Mouse (Mus musculus): ENCODE data around the gene Nr2f6. TPM values are rescaled to one million over a fixed set of nuclear protein-coding genes. Genes with fewer than 3 reads are reported as not detected.
A peak's percentile ranks its signal among the peaks of the same experiment; 100 is the strongest.
"Not testable (repeated sequence)": the region's sequence is repeated elsewhere in the genome, so short reads cannot be mapped to it uniquely, and the experiment has no call there.

Nr2f6 gene
- total RNA-seq, 1 experiment from 2014 or later: 9.4 TPM

DNA sequence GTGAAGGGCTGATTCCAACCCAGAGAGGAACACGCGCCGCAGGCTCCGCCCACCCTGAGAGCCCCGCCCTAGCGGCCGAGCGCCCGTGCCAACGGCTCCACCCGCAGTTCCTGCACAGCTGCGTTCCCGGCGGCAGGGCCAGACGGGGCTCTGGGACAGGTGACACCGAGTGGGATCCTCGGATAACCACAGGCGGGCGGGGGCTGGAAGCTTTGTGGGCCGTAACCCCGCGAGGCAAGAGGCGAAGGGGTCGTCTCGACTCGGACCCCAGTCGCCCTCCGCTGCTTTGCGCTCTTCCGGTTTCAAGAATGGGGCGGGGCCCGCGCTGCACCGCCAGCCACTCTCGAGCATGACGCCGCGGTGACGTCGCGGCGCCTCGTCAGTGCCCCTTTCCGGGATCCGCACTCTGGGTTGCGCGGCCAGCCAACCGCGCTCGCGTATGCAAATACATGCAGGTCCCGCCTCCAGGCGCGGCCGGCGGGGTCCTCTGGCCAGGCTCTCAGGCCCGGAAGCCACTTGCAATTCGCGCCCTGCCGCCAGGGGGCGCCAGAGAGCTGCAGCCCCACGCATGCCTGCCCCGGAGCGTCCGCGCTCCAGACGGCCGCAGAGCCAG lies 10.4 kb downstream of the Nr2f6 start, which contains the start of gene Ocel1:
Ocel1 (plus strand) TSS at position 63 of the 613 bp plus-strand sequence.
- peak; percentile 59 for ATAC-seq (replicated peaks; ENCODE audit: insufficient number of reproducible peaks, low FRiP score, low TSS enrichment, poor library complexity, severe bottlenecking)

DNA sequence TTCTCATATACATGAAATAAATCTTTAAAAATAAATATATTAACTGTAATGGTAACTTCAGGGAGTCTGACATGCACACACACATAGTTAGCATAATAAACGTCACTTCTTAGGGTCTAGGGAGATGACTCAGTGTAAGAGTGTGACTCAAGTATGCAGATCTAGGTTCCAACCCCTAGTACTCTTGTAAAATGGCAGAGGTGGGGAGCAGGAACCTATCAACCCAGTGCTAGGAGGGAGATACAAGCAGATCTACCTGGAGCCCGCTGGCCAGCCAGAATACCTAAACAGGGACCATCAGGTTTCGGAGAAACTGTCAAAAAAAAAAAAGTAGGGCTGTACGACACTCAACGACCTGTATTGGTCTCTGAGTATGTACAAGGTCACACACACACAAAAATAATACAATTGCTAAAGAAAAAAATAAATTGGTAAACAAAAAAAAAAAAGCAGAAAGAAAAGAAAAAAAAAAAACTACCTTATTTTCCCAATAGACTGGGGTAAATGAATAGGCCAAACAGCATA lies 11.0 kb downstream of the Nr2f6 start:
- no peak for ATAC-seq (replicated peaks; ENCODE audit: insufficient number of reproducible peaks, low FRiP score, low TSS enrichment, poor library complexity, severe bottlenecking)

GRCm38 (mm10) chr8:71369040-71369718 lies 12.6 kb downstream of the Nr2f6 start:
- no peak for ATAC-seq (replicated peaks; ENCODE audit: insufficient number of reproducible peaks, low FRiP score, low TSS enrichment, poor library complexity, severe bottlenecking)

DNA sequence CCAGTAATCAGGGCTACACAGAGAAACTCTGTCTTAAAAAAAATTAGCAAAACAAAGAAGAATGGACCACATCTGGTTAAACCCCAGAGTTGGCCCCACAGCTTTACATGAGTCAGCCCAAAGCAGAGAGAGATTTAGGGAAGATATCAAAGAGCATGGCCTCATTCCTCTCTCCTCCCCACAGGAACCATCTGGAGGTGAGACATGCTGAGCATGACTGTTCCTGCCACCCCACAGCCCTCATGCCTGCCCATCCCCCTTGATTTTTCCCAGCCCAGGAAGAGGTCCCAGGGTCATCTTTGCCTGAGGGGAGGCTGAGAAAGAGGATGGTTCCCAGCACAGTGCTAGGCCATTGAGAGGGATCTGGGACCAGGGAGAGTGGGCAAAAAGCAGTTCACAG lies 13.4 kb downstream of the Nr2f6 start:
- ATAC-seq (replicated peaks; ENCODE audit: insufficient number of reproducible peaks, low FRiP score, low TSS enrichment, poor library complexity, severe bottlenecking): no peak

GRCm38 (mm10) chr8:71367529-71368176 lies 14.1 kb downstream of the Nr2f6 start:
- ATAC-seq (replicated peaks; ENCODE audit: insufficient number of reproducible peaks, low FRiP score, low TSS enrichment, poor library complexity, severe bottlenecking): no peak

DNA sequence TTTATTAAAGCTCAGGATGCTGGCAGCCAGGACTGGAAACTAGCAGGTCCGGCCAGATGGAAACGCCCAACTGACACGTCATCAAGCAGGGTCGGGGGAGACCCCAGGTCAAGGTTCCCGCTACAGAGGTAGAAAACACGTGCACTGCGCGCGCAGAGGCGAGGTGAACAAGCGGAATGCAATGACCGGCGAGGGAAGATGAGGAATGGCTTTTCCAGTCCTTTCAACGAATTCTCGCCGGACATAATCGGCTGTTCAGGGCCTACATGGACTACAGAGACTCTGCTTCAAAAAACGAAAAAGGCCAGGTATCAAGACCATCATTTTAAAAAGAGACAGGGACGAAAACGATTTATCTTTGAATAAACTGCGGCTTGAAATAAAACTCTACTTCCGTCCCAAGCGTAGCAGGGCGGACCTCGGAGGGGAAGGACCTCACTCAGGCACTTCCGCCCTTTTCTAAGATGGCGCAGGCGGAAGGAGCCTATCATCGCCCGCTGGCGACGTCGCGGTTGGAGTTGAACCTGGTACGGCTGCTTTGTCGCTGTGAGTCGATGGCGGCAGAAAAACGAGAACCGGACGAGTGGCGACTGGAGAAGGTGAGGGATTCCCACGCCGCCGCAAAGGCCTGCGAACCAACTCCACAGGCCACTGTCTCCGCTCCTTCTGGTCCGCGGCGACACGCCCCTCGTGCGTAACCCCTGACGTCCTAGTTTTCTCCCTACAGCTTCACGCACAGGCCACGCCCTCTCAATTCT lies 14.8 kb downstream of the Nr2f6 start, which contains the start of gene Use1:
Use1 (plus strand) TSS at position 78 of the 758 bp plus-strand sequence.
- ATAC-seq (replicated peaks; ENCODE audit: insufficient number of reproducible peaks, low FRiP score, low TSS enrichment, poor library complexity, severe bottlenecking): peak; percentile 74

DNA sequence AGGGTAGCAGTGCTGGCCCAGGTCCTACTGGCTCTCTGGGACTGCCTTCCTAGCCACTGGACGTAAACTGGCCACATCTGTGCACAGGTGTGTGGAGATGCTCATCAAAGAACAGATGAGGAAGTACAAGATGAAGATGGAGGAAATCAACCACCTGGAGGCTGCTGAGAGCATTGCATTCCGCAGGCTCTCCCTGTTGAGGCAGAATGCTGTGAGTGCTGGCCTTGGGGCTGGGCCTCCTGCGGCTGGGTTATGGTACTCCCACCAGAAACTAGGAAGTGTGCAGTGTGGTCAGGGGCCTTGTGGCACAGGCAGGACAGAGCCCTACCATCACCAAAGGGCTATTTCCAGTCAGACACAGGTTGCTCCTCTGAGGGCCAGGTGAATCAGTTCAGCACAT lies 23.7 kb downstream of the Nr2f6 start:
- no peak for ATAC-seq (replicated peaks; ENCODE audit: insufficient number of reproducible peaks, low FRiP score, low TSS enrichment, poor library complexity, severe bottlenecking)

DNA sequence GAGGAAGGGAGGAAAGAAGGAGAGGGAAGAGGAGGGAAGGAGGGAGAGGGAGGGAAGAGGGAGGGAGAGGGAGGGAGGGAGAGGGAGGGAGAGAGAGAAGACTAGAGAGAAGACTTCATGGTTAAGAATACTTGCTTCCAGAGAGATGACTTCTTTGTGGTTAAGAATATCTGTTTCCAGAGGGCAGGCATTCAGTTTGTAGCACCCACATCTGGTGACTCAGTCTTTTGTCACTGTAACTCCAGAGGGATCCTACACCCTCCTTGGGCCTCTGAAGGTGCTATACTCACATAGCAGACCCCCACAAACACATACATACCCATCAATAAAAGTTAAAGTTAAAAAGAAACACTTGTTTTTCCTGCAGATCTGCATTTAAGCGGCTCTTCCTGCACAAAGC lies 30.2 kb downstream of the Nr2f6 start:
- ATAC-seq (replicated peaks; ENCODE audit: insufficient number of reproducible peaks, low FRiP score, low TSS enrichment, poor library complexity, severe bottlenecking): no peak

GRCm38 (mm10) chr8:71351117-71351516 lies 30.6 kb downstream of the Nr2f6 start:
- ATAC-seq (replicated peaks; ENCODE audit: insufficient number of reproducible peaks, low FRiP score, low TSS enrichment, poor library complexity, severe bottlenecking): no peak

DNA sequence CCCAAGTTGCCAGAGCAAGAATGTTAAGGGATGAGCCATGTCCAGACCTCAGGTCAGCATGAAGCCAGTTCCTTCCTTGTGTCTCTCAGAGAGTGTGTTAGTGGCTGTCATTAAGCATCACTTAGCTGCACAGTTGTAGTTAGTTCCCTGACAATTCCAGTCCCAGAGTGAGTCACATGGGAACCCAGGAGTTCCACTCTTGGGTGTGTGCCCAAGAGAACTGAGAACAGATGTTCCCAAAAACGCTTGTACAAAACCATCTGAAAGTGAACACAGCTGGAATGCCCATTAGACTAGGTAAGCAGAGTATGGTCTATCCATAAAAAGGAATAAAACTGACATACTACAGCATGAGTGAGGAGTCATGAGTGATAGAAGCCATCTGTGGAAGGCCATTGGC lies 35.2 kb downstream of the Nr2f6 start:
- ATAC-seq (replicated peaks; ENCODE audit: insufficient number of reproducible peaks, low FRiP score, low TSS enrichment, poor library complexity, severe bottlenecking): no peak

DNA sequence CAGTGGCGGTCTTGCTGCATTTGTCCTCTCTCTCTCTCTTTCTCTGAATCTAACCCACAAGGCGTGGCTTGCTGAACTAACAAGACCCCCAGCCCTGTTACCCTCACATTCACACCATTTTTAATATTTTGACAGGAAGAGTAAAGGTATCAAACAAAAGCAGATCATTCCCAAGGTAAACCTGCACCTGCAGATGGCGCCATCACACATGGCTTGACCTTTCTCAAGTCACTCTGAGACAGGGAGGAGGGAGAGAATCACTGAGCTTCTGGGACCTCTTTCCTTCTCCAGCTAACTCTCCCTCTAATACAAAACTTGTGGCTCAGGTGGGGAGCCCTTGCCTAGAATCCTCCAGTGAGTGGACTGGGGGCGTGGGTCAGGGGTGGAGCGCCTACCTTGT lies 41.1 kb downstream of the Nr2f6 start:
- no peak for ATAC-seq (replicated peaks; ENCODE audit: insufficient number of reproducible peaks, low FRiP score, low TSS enrichment, poor library complexity, severe bottlenecking)

DNA sequence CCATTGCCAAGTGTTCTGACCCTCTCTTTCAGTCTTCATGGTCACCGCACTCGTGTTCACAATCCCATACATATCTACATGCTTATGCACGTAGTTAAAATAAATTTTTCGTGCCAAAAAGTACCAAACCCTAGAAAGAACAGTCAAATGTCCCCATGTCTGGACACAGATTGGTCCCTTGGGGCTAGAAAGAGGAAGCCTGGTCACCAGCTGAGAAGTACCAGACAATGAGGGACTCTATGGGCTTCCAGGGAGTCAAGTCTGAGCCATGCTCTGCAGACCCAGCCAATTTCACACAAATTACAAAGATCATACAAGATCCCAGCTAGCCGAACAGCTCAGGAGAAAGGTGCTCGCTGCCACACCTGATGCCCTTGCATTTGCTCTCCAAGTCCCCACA lies 43.9 kb downstream of the Nr2f6 start:
- ATAC-seq (replicated peaks; ENCODE audit: insufficient number of reproducible peaks, low FRiP score, low TSS enrichment, poor library complexity, severe bottlenecking): not testable (repeated sequence)

GRCm38 (mm10) chr8:71324848-71325247 lies 56.9 kb downstream of the Nr2f6 start:
- 0 out of 2 replicates have a peak, but pooled peaks have one; percentile 21 for ATAC-seq (replicated peaks; ENCODE audit: insufficient number of reproducible peaks, low FRiP score, low TSS enrichment, poor library complexity, severe bottlenecking)

Other genes with a start within 250 kb of the Nr2f6 start
- gene Myo9b, start 109.2 kb downstream of the Nr2f6 start, total RNA-seq (2017): 71.0 to 99.2 TPM (median 72.2 TPM) in 3 replicates
- gene Haus8, start 109.0 kb downstream of the Nr2f6 start, total RNA-seq (2017): 45.5 to 77.0 TPM (median 73.5 TPM) in 3 replicates
- 172 to 275 TPM (median 266 TPM) in 3 replicates for gene Use1, start 15.1 kb downstream of the Nr2f6 start, total RNA-seq (2017)
- gene Ocel1, start 10.7 kb downstream of the Nr2f6 start, total RNA-seq (2017): 11.9 to 24.2 TPM (median 16.3 TPM) in 3 replicates
- 0.10 TPM in 1 of 3 replicates, not detected in the others for gene Ushbp1, start 13.8 kb upstream of the Nr2f6 start, total RNA-seq (2017)
- 49.7 to 68.7 TPM (median 61.4 TPM) in 3 replicates for gene Babam1, start 14.9 kb upstream of the Nr2f6 start, total RNA-seq (2017)
- gene Ankle1, start 24.1 kb upstream of the Nr2f6 start, total RNA-seq (2017): 0.48 TPM in 1 of 3 replicates, not detected in the others
- 2.2 to 12.0 TPM (median 8.3 TPM) in 3 replicates for gene Abhd8, start 81.7 kb upstream of the Nr2f6 start, total RNA-seq (2017)
- gene Mrpl34, start 83.0 kb upstream of the Nr2f6 start, total RNA-seq (2017): 5.7 to 17.9 TPM (median 13.7 TPM) in 3 replicates
- 33.6 to 53.8 TPM (median 42.4 TPM) in 3 replicates for gene Dda1, start 87.2 kb upstream of the Nr2f6 start, total RNA-seq (2017)
- 4.7 to 11.0 TPM (median 8.5 TPM) in 3 replicates for gene Ano8, start 104.0 kb upstream of the Nr2f6 start, total RNA-seq (2017)
- 16.0 to 22.2 TPM (median 16.4 TPM) in 3 replicates for gene Gtpbp3, start 106.1 kb upstream of the Nr2f6 start, total RNA-seq (2017)
- not detected in 3 replicates for gene Plvap, start 129.8 kb upstream of the Nr2f6 start, total RNA-seq (2017)
- gene Ccdc194, start 143.8 kb upstream of the Nr2f6 start, total RNA-seq (2017): not detected in 3 replicates
- 25.5 to 51.2 TPM (median 32.9 TPM) in 3 replicates for gene Bst2, start 155.5 kb upstream of the Nr2f6 start, total RNA-seq (2017)
- gene Mvb12a, start 161.0 kb upstream of the Nr2f6 start, total RNA-seq (2017): 13.9 to 34.3 TPM (median 20.5 TPM) in 3 replicates
- 0.29 TPM in 1 of 3 replicates, not detected in the others for gene Tmem221, start 176.9 kb upstream of the Nr2f6 start, total RNA-seq (2017)
- gene Nxnl1, start 184.6 kb upstream of the Nr2f6 start, total RNA-seq (2017): not detected in 3 replicates
- 0.53 to 1.2 TPM (median 0.76 TPM) in 3 replicates for gene Slc27a1, start 186.9 kb upstream of the Nr2f6 start, total RNA-seq (2017)
- 31.2 to 49.8 TPM (median 36.8 TPM) in 3 replicates for gene Pgls, start 210.2 kb upstream of the Nr2f6 start, total RNA-seq (2017)
- gene Fam129c, start 215.7 kb upstream of the Nr2f6 start, total RNA-seq (2017): 6.3 to 12.8 TPM (median 6.9 TPM) in 3 replicates
- 39.9 to 78.4 TPM (median 65.4 TPM) in 3 replicates for gene Colgalt1, start 229.0 kb upstream of the Nr2f6 start, total RNA-seq (2017)